In genomic region chr7:84142736-84143473, GRCm38 (mm10) we compare ENCODE assay signal across 10 mouse cellular contexts. TPM values are rescaled to one million over a fixed set of nuclear protein-coding genes. Genes with fewer than 3 reads are reported as not detected.
DNase-seq lines count a peak whose midpoint lies in the region; ATAC-seq and TF ChIP-seq lines count a peak whose summit lies in the region.
"Had no signal": no experiment of that assay in that cellular context is flagged by ENCODE, and none has a peak within 500 bp of the region (broad histone marks: within the 10 kb centered on the region; RNA-seq: fewer than 3 reads in every experiment).

No protein-coding gene starts in this region.

- H3K4me2 ChIP-seq in kidney, embryonic 14.5 days (replicated peaks; ENCODE audit: low read depth, low read length), result no peak overlapping the region
- H3K4me2 ChIP-seq in embryonic facial prominence, embryonic 12.5 days (replicated peaks), result peak overlapping the region; percentile 21; the same call in 1 of the 2 replicates
- H3K4me2 ChIP-seq in lung, embryonic 16.5 days (ENCODE audit: low read depth, low read length), result no peak overlapping the region
- H3K4me2 ChIP-seq in forebrain, postnatal 0 days (ENCODE audit: low read depth), result no peak overlapping the region
- H3K4me2 ChIP-seq: neural tube, embryonic 12.5 days had no signal

- H3K27ac ChIP-seq in kidney, embryonic 14.5 days (ENCODE audit: low read depth, low read length), result 0 out of 2 replicates have a peak overlapping the region, but pooled peaks have one; percentile 38
- peak overlapping the region; percentile 46; the same call in 1 of the 2 replicates for H3K27ac ChIP-seq in embryonic facial prominence, embryonic 12.5 days
- peak overlapping the region; percentile 3; the same call in 1 of the 2 replicates for H3K27ac ChIP-seq in lung, embryonic 16.5 days (ENCODE audit: low read length)
- H3K27ac ChIP-seq in forebrain, postnatal 0 days (ENCODE audit: low read depth, low read length), result no peak overlapping the region
- no peak overlapping the region for H3K27ac ChIP-seq in midbrain, embryonic 10.5 days (replicated peaks)
- H3K27ac ChIP-seq: neural tube, embryonic 12.5 days had no signal

- no peak for TF ChIP-seq CTCF in forebrain, postnatal 0 days (IDR thresholded peaks at IDR 0.05; ENCODE audit: low read depth)

- no peaks in the 10 kb centered on the region for H3K9me3 ChIP-seq in kidney, embryonic 14.5 days (ENCODE audit: control insufficient read depth, low read length)
- no peaks in the 10 kb centered on the region for H3K9me3 ChIP-seq in embryonic facial prominence, embryonic 12.5 days
- no peaks in the 10 kb centered on the region for H3K9me3 ChIP-seq in lung, embryonic 16.5 days (ENCODE audit: control insufficient read depth, low read length)
- H3K9me3 ChIP-seq in forebrain, postnatal 0 days (ENCODE audit: low read length), result no peaks in the 10 kb centered on the region
- no peaks in the 10 kb centered on the region for H3K9me3 ChIP-seq in midbrain, embryonic 10.5 days (replicated peaks)
- H3K9me3 ChIP-seq: neural tube, embryonic 12.5 days had no signal

- no peak overlapping the region for H3K4me3 ChIP-seq in kidney, embryonic 14.5 days (ENCODE audit: low read length)
- H3K4me3 ChIP-seq in embryonic facial prominence, embryonic 12.5 days, result no peak overlapping the region
- H3K4me3 ChIP-seq in lung, embryonic 16.5 days (ENCODE audit: low read length), result no peak overlapping the region
- no peak overlapping the region for H3K4me3 ChIP-seq in forebrain, postnatal 0 days (ENCODE audit: low read depth, low read length)
- no peak overlapping the region for H3K4me3 ChIP-seq in midbrain, embryonic 10.5 days
- H3K4me3 ChIP-seq: neural tube, embryonic 12.5 days had no signal

- H3K4me1 ChIP-seq in kidney, embryonic 14.5 days (ENCODE audit: control insufficient read depth, insufficient read depth, low read length), result peaks cover 24% of the 10 kb centered on the region
- H3K4me1 ChIP-seq in embryonic facial prominence, embryonic 12.5 days, result peaks cover 48% of the 10 kb centered on the region
- peaks cover 69% of the 10 kb centered on the region for H3K4me1 ChIP-seq in lung, embryonic 16.5 days (replicated peaks; ENCODE audit: control insufficient read depth, insufficient read depth, low read length)
- H3K4me1 ChIP-seq in forebrain, postnatal 0 days (ENCODE audit: insufficient read depth), result peaks cover 19% of the 10 kb centered on the region
- peaks cover 67% of the 10 kb centered on the region for H3K4me1 ChIP-seq in midbrain, embryonic 10.5 days

- 34% methylated on average over 7 of the region's 7 CpGs for WGBS in kidney, embryonic 14.5 days
- 39% methylated on average over 7 of the region's 7 CpGs for WGBS in embryonic facial prominence, embryonic 12.5 days
- WGBS in lung, embryonic 16.5 days, result 46% methylated on average over 7 of the region's 7 CpGs
- 61% methylated on average over 7 of the region's 7 CpGs for WGBS in forebrain, postnatal 0 days
- WGBS in midbrain, embryonic 10.5 days, result 75% methylated on average over 7 of the region's 7 CpGs

- no peaks in the 10 kb centered on the region for H3K36me3 ChIP-seq in kidney, embryonic 14.5 days (ENCODE audit: control insufficient read depth, insufficient read depth, low read length)
- H3K36me3 ChIP-seq in embryonic facial prominence, embryonic 12.5 days, result no peaks in the 10 kb centered on the region
- H3K36me3 ChIP-seq in lung, embryonic 16.5 days (ENCODE audit: control insufficient read depth, insufficient read depth, low read length), result no peaks in the 10 kb centered on the region
- no peaks in the 10 kb centered on the region for H3K36me3 ChIP-seq in forebrain, postnatal 0 days (ENCODE audit: insufficient read depth)
- H3K36me3 ChIP-seq in midbrain, embryonic 10.5 days, result peaks cover 6% of the 10 kb centered on the region; the same call in 1 of the 2 replicates
- H3K36me3 ChIP-seq: neural tube, embryonic 12.5 days had no signal

- no peak for ATAC-seq in kidney, embryonic 14.5 days (ENCODE audit: low FRiP score, low TSS enrichment)
- no peak for ATAC-seq in embryonic facial prominence, embryonic 12.5 days (ENCODE audit: insufficient number of reproducible peaks, insufficient read depth, low FRiP score, low TSS enrichment)
- no peak for ATAC-seq in lung, embryonic 16.5 days (ENCODE audit: low read depth)
- ATAC-seq in forebrain, postnatal 0 days, result no peak

- DNase-seq in kidney, adult 11 months, result no peak
- DNase-seq in thymus, postnatal 0 days (ENCODE audit: low spot score), result peak; percentile 61
- no peak for DNase-seq in forebrain, postnatal 0 days
- no peak for DNase-seq in midbrain, embryonic 10.5 days (ENCODE audit: low spot score)
- DNase-seq in left cerebral cortex, adult 8-10 months (ENCODE audit: low spot score in 2 of 2), result no peak
- DNase-seq: left cerebral cortex, postnatal 4 days had no signal

- no peaks in the 10 kb centered on the region for H3K27me3 ChIP-seq in kidney, embryonic 14.5 days (ENCODE audit: control insufficient read depth, insufficient read depth, low read length)
- no peaks in the 10 kb centered on the region for H3K27me3 ChIP-seq in embryonic facial prominence, embryonic 12.5 days
- no peaks in the 10 kb centered on the region for H3K27me3 ChIP-seq in lung, embryonic 16.5 days (ENCODE audit: control insufficient read depth, insufficient read depth, low read depth, low read length)
- H3K27me3 ChIP-seq in forebrain, postnatal 0 days (ENCODE audit: insufficient read depth, low read length), result no peaks in the 10 kb centered on the region
- no peaks in the 10 kb centered on the region for H3K27me3 ChIP-seq in midbrain, embryonic 10.5 days (ENCODE audit: low read depth, poor library complexity, severe bottlenecking)
- H3K27me3 ChIP-seq: neural tube, embryonic 12.5 days had no signal

- H3K9ac ChIP-seq in kidney, embryonic 14.5 days (ENCODE audit: low read depth, low read length), result no peak overlapping the region
- H3K9ac ChIP-seq in embryonic facial prominence, embryonic 12.5 days, result no peak overlapping the region
- H3K9ac ChIP-seq in lung, embryonic 16.5 days (ENCODE audit: low read length), result 0 out of 2 replicates have a peak overlapping the region, but pooled peaks have one; percentile 19
- H3K9ac ChIP-seq in forebrain, postnatal 0 days, result no peak overlapping the region
- H3K9ac ChIP-seq: neural tube, embryonic 12.5 days had no signal

RNA-seq across cellular contexts. Expression of gene Abhd17c, which starts 8.8 kb away (rescaled TPM):
- polyA plus RNA-seq in kidney, embryonic 14.5 days (2014; fragmentation: Nextera tagmentation; extraction: Ambion mirVana), result 37.8 and 49.3 TPM in 2 replicates
- polyA plus RNA-seq in embryonic facial prominence, embryonic 12.5 days (2016; fragmentation: Nextera tagmentation; extraction: Ambion mirVana), result 61.9 and 78.5 TPM in 2 replicates
- polyA plus RNA-seq in lung, embryonic 16.5 days (2015; fragmentation: Nextera tagmentation; extraction: Ambion mirVana), result 9.4 and 9.8 TPM in 2 replicates
- polyA plus RNA-seq in thymus, postnatal 0 days (2015; fragmentation: Nextera tagmentation; extraction: Ambion mirVana), result 38.6 and 46.5 TPM in 2 replicates
- total RNA-seq in forebrain, postnatal 0 days (2014; rRNA removed), result 92.2 and 102 TPM in 2 replicates
- polyA plus RNA-seq in forebrain, postnatal 0 days (2015; fragmentation: Nextera tagmentation; extraction: Ambion mirVana), result 92.9 and 93.5 TPM in 2 replicates
- 11.9 and 17.2 TPM in 2 replicates for polyA plus RNA-seq in midbrain, embryonic 10.5 days (2016; fragmentation: Nextera tagmentation; extraction: Ambion mirVana)
- total RNA-seq in left cerebral cortex, adult 8-10 months (2022), result 10 to 100 TPM; 31.1 to 34.7 (median 32.1) TPM

RNA-seq across cellular contexts. Expression of gene Cemip, which starts 56.6 kb away (rescaled TPM):
- 0.16 and 0.36 TPM in 2 replicates for polyA plus RNA-seq in kidney, embryonic 14.5 days (2014; fragmentation: Nextera tagmentation; extraction: Ambion mirVana)
- 1.0 and 1.3 TPM in 2 replicates for polyA plus RNA-seq in embryonic facial prominence, embryonic 12.5 days (2016; fragmentation: Nextera tagmentation; extraction: Ambion mirVana)
- 1.4 and 1.5 TPM in 2 replicates for polyA plus RNA-seq in lung, embryonic 16.5 days (2015; fragmentation: Nextera tagmentation; extraction: Ambion mirVana)
- polyA plus RNA-seq in thymus, postnatal 0 days (2015; fragmentation: Nextera tagmentation; extraction: Ambion mirVana), result 0.03 TPM in 1 of 2 replicates, not detected in the other
- 4.4 and 5.5 TPM in 2 replicates for total RNA-seq in forebrain, postnatal 0 days (2014; rRNA removed)
- polyA plus RNA-seq in forebrain, postnatal 0 days (2015; fragmentation: Nextera tagmentation; extraction: Ambion mirVana), result 0.20 and 0.34 TPM in 2 replicates
- polyA plus RNA-seq in midbrain, embryonic 10.5 days (2016; fragmentation: Nextera tagmentation; extraction: Ambion mirVana), result 0.12 and 0.68 TPM in 2 replicates
- total RNA-seq in left cerebral cortex, adult 8-10 months (2022), result 10 to 100 TPM; 10.5 to 12.3 (median 11.4) TPM

Comparison
In these comparisons a context has a peak if more than half of its experiments do, and no peak if none do; other contexts are left out.
1. H3K27ac ChIP-seq: peak in kidney, embryonic 14.5 days (single experiment), embryonic facial prominence, embryonic 12.5 days (single experiment) and lung, embryonic 16.5 days (single experiment); none in forebrain, postnatal 0 days (single experiment) and midbrain, embryonic 10.5 days (single experiment).